Mouse (Mus musculus): ENCODE results near the gene Hspb7. TPM values are rescaled to one million over a fixed set of nuclear protein-coding genes. Genes with fewer than 3 reads are reported as not detected.

Hspb7 gene
- polyA plus RNA-seq, 1 experiment from 2014 or later: 5.3 TPM

- no peak overlapping the region for H3K4me2 ChIP-seq (ENCODE audit: low read depth, low read length)
- H3K27me3 ChIP-seq (replicated peaks; ENCODE audit: control insufficient read depth, insufficient read depth, low read length): no peaks in the 10 kb centered on the region
- H3K36me3 ChIP-seq (ENCODE audit: control insufficient read depth, insufficient read depth, low read length): no peaks in the 10 kb centered on the region
- no peak overlapping the region for H3K9ac ChIP-seq (ENCODE audit: low read depth, low read length)
- no peak overlapping the region for H3K4me3 ChIP-seq (ENCODE audit: low read length)
- no peak overlapping the region for H3K27ac ChIP-seq (ENCODE audit: low read length)
- peaks cover 5% of the 10 kb centered on the region; the same call in 1 of the 2 replicates for H3K4me1 ChIP-seq (ENCODE audit: control insufficient read depth, insufficient read depth, low read length)
- ATAC-seq: no peak
- 75% methylated on average over 14 of the region's 14 CpGs for WGBS
- no peaks in the 10 kb centered on the region for H3K9me3 ChIP-seq (ENCODE audit: control insufficient read depth, low read length)
Measured at GRCm38 (mm10) chr4:141454581-141455350, 34.2 kb downstream of the Hspb7 start.

GRCm38 (mm10) chr4:141455526-141455925, 34.9 kb downstream of the Hspb7 start:
- H3K27me3 ChIP-seq (replicated peaks; ENCODE audit: control insufficient read depth, insufficient read depth, low read length): no peaks in the 10 kb centered on the region
- H3K9ac ChIP-seq (ENCODE audit: low read depth, low read length): no peak overlapping the region
- no peak overlapping the region for H3K27ac ChIP-seq (ENCODE audit: low read length)
- H3K9me3 ChIP-seq (ENCODE audit: control insufficient read depth, low read length): no peaks in the 10 kb centered on the region
- peaks cover 5% of the 10 kb centered on the region; the same call in 1 of the 2 replicates for H3K4me1 ChIP-seq (ENCODE audit: control insufficient read depth, insufficient read depth, low read length)
- H3K36me3 ChIP-seq (ENCODE audit: control insufficient read depth, insufficient read depth, low read length): no peaks in the 10 kb centered on the region
- H3K4me3 ChIP-seq (ENCODE audit: low read length): no peak overlapping the region
- H3K4me2 ChIP-seq (ENCODE audit: low read depth, low read length): no peak overlapping the region
- ATAC-seq: no peak
- WGBS: 66% methylated on average over 4 of the region's 4 CpGs

GRCm38 (mm10) chr4:141456193-141456938, 35.8 kb downstream of the Hspb7 start:
- H3K36me3 ChIP-seq (ENCODE audit: control insufficient read depth, insufficient read depth, low read length): no peaks in the 10 kb centered on the region
- H3K4me3 ChIP-seq (ENCODE audit: low read length): no peak overlapping the region
- peaks cover 5% of the 10 kb centered on the region; the same call in 1 of the 2 replicates for H3K4me1 ChIP-seq (ENCODE audit: control insufficient read depth, insufficient read depth, low read length)
- 79% methylated on average over 14 of the region's 14 CpGs for WGBS
- H3K4me2 ChIP-seq (ENCODE audit: low read depth, low read length): no peak overlapping the region
- H3K9ac ChIP-seq (ENCODE audit: low read depth, low read length): no peak overlapping the region
- H3K27me3 ChIP-seq (replicated peaks; ENCODE audit: control insufficient read depth, insufficient read depth, low read length): no peaks in the 10 kb centered on the region
- no peak overlapping the region for H3K27ac ChIP-seq (ENCODE audit: low read length)
- H3K9me3 ChIP-seq (ENCODE audit: control insufficient read depth, low read length): no peaks in the 10 kb centered on the region
- peak; percentile 28; the same call in 1 of the 2 replicates for ATAC-seq

GRCm38 (mm10) chr4:141458236-141458635, 37.7 kb downstream of the Hspb7 start:
- Histone ChIP-seq H3K9ac (ENCODE audit: low read depth, low read length) (no peak overlapping the region), H3K36me3 (ENCODE audit: control insufficient read depth, insufficient read depth, low read length) (no peaks in the 10 kb centered on the region), H3K4me2 (ENCODE audit: low read depth, low read length) (no peak overlapping the region), H3K27me3 (replicated peaks; ENCODE audit: control insufficient read depth, insufficient read depth, low read length) (no peaks in the 10 kb centered on the region), H3K9me3 (ENCODE audit: control insufficient read depth, low read length) (no peaks in the 10 kb centered on the region), H3K27ac (ENCODE audit: low read length) (no peak overlapping the region), H3K4me3 (ENCODE audit: low read length) (no peak overlapping the region), H3K4me1 (ENCODE audit: control insufficient read depth, insufficient read depth, low read length) (peaks cover 5% of the 10 kb centered on the region; the same call in 1 of the 2 replicates)
- 15% methylated on average over 7 of the region's 7 CpGs for WGBS
- peak; percentile 54 for ATAC-seq

GRCm38 (mm10) chr4:141458888-141459287, 38.3 kb downstream of the Hspb7 start:
- no peak for ATAC-seq
- H3K27ac ChIP-seq (ENCODE audit: low read length): no peak overlapping the region

GRCm38 (mm10) chr4:141459766-141460165, 39.2 kb downstream of the Hspb7 start:
- H3K9me3 ChIP-seq (ENCODE audit: control insufficient read depth, low read length): no peaks in the 10 kb centered on the region
- no peak overlapping the region for H3K4me3 ChIP-seq (ENCODE audit: low read length)
- ATAC-seq: no peak
- WGBS: 90% methylated on average over 9 of the region's 9 CpGs
- H3K27me3 ChIP-seq (replicated peaks; ENCODE audit: control insufficient read depth, insufficient read depth, low read length): no peaks in the 10 kb centered on the region
- H3K4me1 ChIP-seq (ENCODE audit: control insufficient read depth, insufficient read depth, low read length): peaks cover 5% of the 10 kb centered on the region; the same call in 1 of the 2 replicates
- H3K36me3 ChIP-seq (ENCODE audit: control insufficient read depth, insufficient read depth, low read length): peaks cover 7% of the 10 kb centered on the region
- no peak overlapping the region for H3K4me2 ChIP-seq (ENCODE audit: low read depth, low read length)
- H3K27ac ChIP-seq (ENCODE audit: low read length): no peak overlapping the region
- H3K9ac ChIP-seq (ENCODE audit: low read depth, low read length): no peak overlapping the region

More at GRCm38 (mm10) chr4:141458888-141459287, 38.3 kb downstream of the Hspb7 start:
- no peaks in the 10 kb centered on the region for H3K27me3 ChIP-seq (replicated peaks; ENCODE audit: control insufficient read depth, insufficient read depth, low read length)
- peaks cover 5% of the 10 kb centered on the region; the same call in 1 of the 2 replicates for H3K4me1 ChIP-seq (ENCODE audit: control insufficient read depth, insufficient read depth, low read length)
- no peak overlapping the region for H3K4me2 ChIP-seq (ENCODE audit: low read depth, low read length)
- WGBS: 68% methylated on average over 3 of the region's 3 CpGs
- H3K9ac ChIP-seq (ENCODE audit: low read depth, low read length): no peak overlapping the region
- no peaks in the 10 kb centered on the region; the same call in 1 of the 2 replicates for H3K36me3 ChIP-seq (ENCODE audit: control insufficient read depth, insufficient read depth, low read length)
- no peaks in the 10 kb centered on the region for H3K9me3 ChIP-seq (ENCODE audit: control insufficient read depth, low read length)
- H3K4me3 ChIP-seq (ENCODE audit: low read length): no peak overlapping the region

GRCm38 (mm10) chr4:141460481-141460880, 39.9 kb downstream of the Hspb7 start:
- Histone ChIP-seq H3K4me3 (ENCODE audit: low read length) (no peak overlapping the region), H3K27ac (ENCODE audit: low read length) (no peak overlapping the region), H3K27me3 (replicated peaks; ENCODE audit: control insufficient read depth, insufficient read depth, low read length) (no peaks in the 10 kb centered on the region), H3K36me3 (ENCODE audit: control insufficient read depth, insufficient read depth, low read length) (peaks cover 13% of the 10 kb centered on the region), H3K4me1 (ENCODE audit: control insufficient read depth, insufficient read depth, low read length) (peaks cover 5% of the 10 kb centered on the region; the same call in 1 of the 2 replicates), H3K9me3 (ENCODE audit: control insufficient read depth, low read length) (no peaks in the 10 kb centered on the region), H3K9ac (ENCODE audit: low read depth, low read length) (no peak overlapping the region), H3K4me2 (ENCODE audit: low read depth, low read length) (no peak overlapping the region)
- ATAC-seq: no peak
- 90% methylated on average over 4 of the region's 4 CpGs for WGBS

GRCm38 (mm10) chr4:141461088-141461487, 40.5 kb downstream of the Hspb7 start:
- H3K4me3 ChIP-seq (ENCODE audit: low read length): no peak overlapping the region
- ATAC-seq: peak; percentile 68
- H3K4me2 ChIP-seq (ENCODE audit: low read depth, low read length): no peak overlapping the region
- H3K36me3 ChIP-seq (ENCODE audit: control insufficient read depth, insufficient read depth, low read length): peaks cover 19% of the 10 kb centered on the region
- H3K9ac ChIP-seq (ENCODE audit: low read depth, low read length): no peak overlapping the region
- peaks cover 5% of the 10 kb centered on the region; the same call in 1 of the 2 replicates for H3K4me1 ChIP-seq (ENCODE audit: control insufficient read depth, insufficient read depth, low read length)
- H3K27me3 ChIP-seq (replicated peaks; ENCODE audit: control insufficient read depth, insufficient read depth, low read length): no peaks in the 10 kb centered on the region
- H3K9me3 ChIP-seq (ENCODE audit: control insufficient read depth, low read length): no peaks in the 10 kb centered on the region
- no peak overlapping the region for H3K27ac ChIP-seq (ENCODE audit: low read length)
- WGBS: 55% methylated on average over 12 of the region's 12 CpGs

GRCm38 (mm10) chr4:141461576-141461975, 41.0 kb downstream of the Hspb7 start:
- H3K4me1 ChIP-seq (ENCODE audit: control insufficient read depth, insufficient read depth, low read length): peaks cover 5% of the 10 kb centered on the region; the same call in 1 of the 2 replicates
- no peaks in the 10 kb centered on the region for H3K27me3 ChIP-seq (replicated peaks; ENCODE audit: control insufficient read depth, insufficient read depth, low read length)
- H3K36me3 ChIP-seq (ENCODE audit: control insufficient read depth, insufficient read depth, low read length): peaks cover 23% of the 10 kb centered on the region
- no peak for ATAC-seq
- WGBS: 89% methylated on average over 12 of the region's 12 CpGs
- no peaks in the 10 kb centered on the region for H3K9me3 ChIP-seq (ENCODE audit: control insufficient read depth, low read length)
- H3K27ac ChIP-seq (ENCODE audit: low read length): no peak overlapping the region
- H3K4me3 ChIP-seq (ENCODE audit: low read length): no peak overlapping the region
- no peak overlapping the region for H3K4me2 ChIP-seq (ENCODE audit: low read depth, low read length)
- no peak overlapping the region for H3K9ac ChIP-seq (ENCODE audit: low read depth, low read length)

Measured in intestine, embryonic 16.5 days (tissue).